Mouse (Mus musculus) kidney, adult 11 months (tissue): ENCODE data around the gene Mpdz.

ENCODE experiments used
- DNase-seq: peaks from one replicate; pipeline ENCODE4 v3.0.0; 2022

Gene Mpdz

DNA sequence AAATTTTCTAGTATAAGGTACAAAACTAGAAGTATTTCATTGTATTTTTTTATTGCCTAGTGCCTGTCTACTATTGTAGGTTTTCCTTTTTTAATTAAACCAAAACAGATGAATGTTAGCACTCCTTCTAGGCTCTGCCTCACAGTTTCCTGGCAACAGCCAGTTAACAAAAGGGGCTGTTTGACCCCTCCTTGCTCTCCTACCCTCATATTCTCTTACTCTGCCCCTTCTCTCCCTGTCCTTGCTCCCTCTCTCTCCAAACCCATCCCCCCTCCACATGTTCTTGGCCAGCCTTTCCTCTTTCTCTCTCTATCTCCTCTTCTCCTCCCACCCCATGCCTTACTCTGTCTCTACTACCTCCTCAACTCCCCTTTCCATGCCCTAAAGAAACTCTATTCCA, 53.4 kb downstream of the Mpdz start:
- no peak for DNase-seq

- no peak for DNase-seq
Observed at GRCm38 (mm10) chr4:81387644-81388043, 55.0 kb downstream of the Mpdz start.

DNA sequence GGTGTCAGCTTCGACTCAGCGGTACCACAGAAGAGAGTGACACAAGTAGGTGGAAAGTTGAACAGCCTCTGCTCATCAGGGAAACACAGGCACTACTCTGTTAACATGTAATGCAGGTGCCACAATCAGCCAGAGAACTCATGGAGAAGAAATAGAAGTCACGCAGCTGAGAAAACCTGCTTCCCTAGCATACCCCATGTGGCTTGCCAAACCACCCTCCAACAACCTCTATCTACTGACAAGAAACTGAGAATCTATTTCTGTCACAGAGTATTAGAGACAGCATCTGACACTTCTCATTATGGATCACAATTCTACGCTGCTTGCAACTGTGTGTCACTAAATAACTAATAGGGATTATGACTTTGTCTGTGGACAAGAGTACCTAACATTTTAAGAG, 70.3 kb downstream of the Mpdz start:
- DNase-seq, result no peak

- DNase-seq, result no peak
Observed at GRCm38 (mm10) chr4:81351368-81351767, 91.2 kb downstream of the Mpdz start.

GRCm38 (mm10) chr4:81348646-81349045, 94.0 kb downstream of the Mpdz start:
- DNase-seq, result no peak

DNA sequence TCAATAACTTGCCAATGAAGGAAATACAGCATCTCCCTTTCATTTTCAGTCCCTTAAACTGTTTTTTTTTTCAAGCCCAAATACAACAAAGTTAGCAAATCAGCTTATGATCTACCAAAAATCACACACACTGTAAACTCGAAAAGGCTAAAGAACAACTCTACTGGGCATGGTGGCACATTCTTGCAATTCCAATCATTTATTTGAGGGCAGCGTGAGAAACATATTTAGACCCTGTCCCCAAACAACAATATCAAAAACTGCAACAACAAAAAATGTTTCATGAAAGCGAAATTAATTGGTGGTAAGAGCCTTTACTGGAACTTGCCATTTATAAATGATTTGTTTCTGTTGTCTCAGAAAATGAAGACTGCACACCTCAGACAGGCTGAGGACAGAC, 97.5 kb downstream of the Mpdz start:
- DNase-seq, result no peak

DNA sequence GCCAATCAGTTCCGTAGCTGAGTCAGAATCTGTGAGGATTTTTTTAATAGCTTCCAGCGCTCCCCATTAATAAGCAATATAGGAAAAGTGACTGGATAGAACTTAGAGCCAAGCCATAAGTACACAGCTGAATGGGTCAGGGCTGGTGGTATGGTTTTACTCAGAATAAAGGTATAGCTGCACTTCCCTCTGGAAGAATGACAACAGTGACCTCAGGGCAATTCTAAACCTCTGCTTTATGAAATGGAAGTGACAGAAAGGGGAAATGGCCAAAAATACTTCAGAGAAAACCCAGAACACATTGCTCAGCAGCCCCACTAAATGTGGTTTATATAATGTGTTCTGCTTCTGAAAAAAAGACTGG, 109.0 kb downstream of the Mpdz start:
- no peak for DNase-seq

- DNase-seq, result no peak
Observed at GRCm38 (mm10) chr4:81332901-81333627, 109.6 kb downstream of the Mpdz start.

GRCm38 (mm10) chr4:81332439-81332841, 110.2 kb downstream of the Mpdz start:
- no peak for DNase-seq

DNA sequence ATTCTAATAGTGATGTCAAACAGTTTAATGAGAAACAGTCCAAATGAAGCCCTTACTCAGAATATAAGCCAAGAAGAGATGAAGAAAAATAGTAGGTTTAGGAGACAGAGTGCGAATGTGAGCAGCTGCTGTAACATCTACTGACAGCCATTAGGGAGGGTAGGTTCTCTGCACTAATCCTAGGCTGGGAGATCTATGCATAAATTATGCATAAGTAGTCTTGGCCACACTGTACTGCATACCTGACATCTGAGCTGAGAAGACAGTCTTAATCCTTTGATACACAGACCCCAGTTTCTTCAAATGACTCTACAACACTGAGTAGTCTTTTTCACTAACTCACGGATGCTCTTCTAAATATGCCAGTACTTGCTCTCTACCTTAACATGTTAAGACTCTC, 114.9 kb downstream of the Mpdz start:
- no peak for DNase-seq

GRCm38 (mm10) chr4:81323853-81324252, 118.8 kb downstream of the Mpdz start:
- DNase-seq, result no peak

DNA sequence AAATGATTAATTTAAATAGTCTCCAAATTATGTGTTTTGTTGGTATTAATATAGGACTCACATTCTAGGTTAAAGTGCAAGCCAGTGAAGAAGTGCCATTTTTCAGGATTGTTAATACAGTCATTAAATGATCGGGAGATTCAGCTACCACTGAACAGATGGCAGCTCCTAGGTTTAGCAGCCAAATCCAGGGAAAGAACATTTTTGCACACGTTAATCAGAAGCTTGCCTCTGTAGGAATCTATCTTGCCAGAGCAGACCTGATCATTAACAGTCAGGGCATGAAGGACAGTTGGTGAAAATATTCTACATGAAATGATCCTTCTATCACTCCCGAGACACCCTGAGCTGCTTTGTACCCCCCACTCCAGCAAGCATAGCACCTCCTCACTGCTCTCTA, 120.4 kb downstream of the Mpdz start:
- DNase-seq, result no peak

DNA sequence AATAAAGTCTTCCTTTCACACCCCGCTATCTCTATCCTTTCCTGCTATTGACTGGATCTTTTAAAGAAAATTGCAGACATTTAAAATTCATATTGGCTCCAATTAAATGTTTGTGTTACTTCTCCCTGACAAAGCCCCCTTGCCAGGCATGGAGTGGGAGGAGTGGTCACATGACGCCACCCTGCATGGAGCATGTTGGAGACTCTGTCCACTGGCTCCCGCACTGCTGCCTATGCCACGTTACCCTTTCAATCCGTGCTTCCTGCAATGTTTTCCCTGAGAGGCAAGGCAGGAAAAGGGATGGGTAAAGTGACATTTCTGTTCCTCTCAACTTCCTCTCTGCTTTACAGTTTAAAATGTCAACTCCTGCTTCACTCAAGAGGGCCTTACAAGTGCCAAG, 128.0 kb downstream of the Mpdz start:
- no peak for DNase-seq

GRCm38 (mm10) chr4:81313246-81313645, 129.4 kb downstream of the Mpdz start:
- no peak for DNase-seq

DNA sequence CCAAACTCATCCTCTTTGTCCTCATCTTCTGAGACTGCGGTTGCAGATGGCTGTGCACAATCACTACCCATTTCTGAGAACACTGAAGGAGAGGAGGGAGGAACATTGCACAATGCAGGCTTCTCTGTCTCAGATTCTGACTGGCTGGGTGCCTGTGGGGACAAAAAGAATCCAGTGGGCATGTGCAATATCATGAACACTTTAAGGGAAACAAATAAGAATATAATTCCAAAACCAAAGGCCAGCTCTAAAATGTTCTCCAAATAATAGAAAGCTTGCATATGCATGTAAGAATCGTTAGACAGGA, 132.5 kb downstream of the Mpdz start:
- no peak for DNase-seq

DNA sequence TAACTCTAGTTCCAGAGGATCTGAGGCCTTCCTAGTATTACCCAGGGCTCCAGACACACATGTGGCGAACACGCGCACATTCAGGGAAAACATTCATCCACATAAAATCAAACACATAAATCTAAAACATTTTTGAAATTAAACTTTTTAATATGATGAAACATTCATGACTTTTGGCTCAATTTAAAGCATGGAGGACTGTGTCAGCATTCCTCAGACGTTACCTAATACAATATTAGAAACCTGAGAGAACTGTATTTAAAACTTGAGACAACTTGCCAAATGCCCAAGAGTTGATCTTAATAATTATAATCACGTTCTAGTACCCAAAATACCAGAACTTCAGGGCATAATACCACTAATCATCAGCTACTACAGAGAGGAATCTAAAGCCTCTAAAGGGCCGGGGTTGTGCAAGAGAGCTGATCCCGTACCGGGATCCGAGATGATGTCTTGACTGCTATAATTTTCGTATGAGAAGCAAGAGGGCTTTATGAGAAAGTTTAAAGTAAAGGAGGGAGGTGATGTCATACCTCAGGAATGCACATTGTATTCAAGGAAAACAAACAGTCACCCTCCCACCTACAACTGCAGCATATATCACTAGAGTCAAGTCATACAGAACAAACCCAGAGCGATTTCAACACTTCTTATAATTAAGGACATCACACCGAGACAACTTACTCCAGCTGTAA, 133.0 kb downstream of the Mpdz start:
- no peak for DNase-seq

GRCm38 (mm10) chr4:81307596-81308265, 134.9 kb downstream of the Mpdz start:
- DNase-seq, result no peak

DNA sequence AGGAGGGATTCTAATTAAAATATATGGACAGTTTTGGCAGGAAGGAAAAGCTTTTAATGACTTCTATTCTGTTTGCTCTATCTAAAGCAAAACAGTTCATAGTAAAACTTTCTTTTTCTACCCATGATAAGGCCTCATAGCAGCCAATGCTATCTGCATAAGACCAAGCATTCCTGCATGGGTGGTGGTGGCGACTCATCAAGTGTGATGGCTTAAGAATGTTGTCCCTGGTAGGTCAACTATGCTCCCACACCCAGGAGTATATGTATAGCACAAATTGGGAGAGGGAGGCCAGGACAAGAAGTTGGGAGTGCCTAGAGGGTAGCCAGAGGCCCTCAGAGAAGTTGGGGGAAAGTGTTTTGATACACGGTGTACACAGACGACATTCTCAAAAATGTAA, 140.6 kb downstream of the Mpdz start:
- DNase-seq, result no peak

DNA sequence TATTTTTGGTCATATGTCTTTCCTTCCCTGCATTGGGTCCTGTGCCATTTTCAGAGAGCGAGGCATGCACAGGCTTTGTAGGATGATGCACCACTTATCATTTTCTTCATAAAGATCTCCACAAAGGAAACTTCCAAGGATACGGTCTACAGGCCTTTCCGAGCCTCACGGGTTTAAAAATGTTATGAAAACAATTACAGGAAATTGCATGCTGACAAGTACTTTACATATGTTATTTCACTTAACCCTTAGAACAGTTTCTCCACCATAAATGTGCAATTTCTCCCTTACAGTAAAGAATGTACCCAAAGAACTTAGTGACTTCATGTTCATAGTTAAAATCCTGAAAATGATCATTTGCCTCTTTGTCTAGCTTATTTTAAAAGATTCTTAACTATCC, 144.2 kb downstream of the Mpdz start:
- no peak for DNase-seq

DNA sequence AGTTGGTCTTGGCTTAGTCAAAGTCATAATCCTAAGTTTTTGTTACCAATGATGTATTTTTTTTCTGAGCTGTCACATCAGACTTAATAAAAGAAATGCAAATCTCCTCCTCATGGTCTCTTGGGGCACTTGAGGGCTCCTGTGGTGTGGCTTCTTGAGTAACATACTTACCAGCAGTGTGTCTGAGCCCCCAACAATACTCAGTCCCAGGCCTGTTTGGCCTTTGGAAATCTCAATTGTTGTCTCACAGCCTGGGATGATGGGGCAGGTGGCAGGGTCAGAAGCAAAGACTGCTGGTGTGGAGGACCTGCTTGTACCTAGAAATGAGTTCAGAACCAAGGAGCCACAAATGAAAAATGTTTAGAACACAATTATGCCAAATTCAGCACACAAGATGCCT, 149.3 kb downstream of the Mpdz start:
- no peak for DNase-seq

- no peak for DNase-seq
Observed at GRCm38 (mm10) chr4:81285564-81285963, 157.1 kb downstream of the Mpdz start.

- DNase-seq, result peak; percentile 10
Observed at GRCm38 (mm10) chr4:81283611-81284010, 159.0 kb downstream of the Mpdz start.

DNA sequence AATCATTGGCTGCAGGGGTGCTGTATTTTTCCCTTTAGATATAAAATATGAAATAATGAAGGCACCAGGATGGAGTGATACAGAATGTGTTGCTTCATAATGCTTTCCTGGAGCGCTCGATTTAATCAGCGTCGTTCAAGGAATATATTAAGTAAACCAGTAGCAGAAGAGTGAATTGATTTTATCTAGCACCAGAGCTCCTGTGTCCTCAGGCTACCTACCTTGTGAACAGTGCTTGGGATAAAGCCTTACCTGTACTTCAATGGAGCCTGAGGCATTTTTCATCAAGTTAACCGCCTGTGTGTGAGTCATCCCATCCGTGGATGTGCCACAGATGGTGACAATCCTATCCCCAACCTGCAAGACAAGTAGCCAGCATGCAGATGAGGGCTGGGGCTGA, 159.5 kb downstream of the Mpdz start:
- DNase-seq, result no peak

GRCm38 (mm10) chr4:81280098-81280497, 162.5 kb downstream of the Mpdz start:
- DNase-seq, result no peak

GRCm38 (mm10) chr4:81279451-81279850, 163.2 kb downstream of the Mpdz start:
- peak; percentile 86 for DNase-seq
